Mouse (Mus musculus) ES-E14 (cell line): ENCODE measurements around the gene Plrg1. TPM values are rescaled to one million over a fixed set of nuclear protein-coding genes. Genes with fewer than 3 reads are reported as not detected.

Experiments
- DNase-seq: peaks from one replicate; pipeline ENCODE4 v3.0.0-alpha.2; 2013; ENCODE audit warnings: low read depth, low spot score
- H3K27ac ChIP-seq: 2 replicates; pipeline ENCODE4 v1.5.1; 2012; ENCODE audit warnings: low read depth, mild to moderate bottlenecking, low read length, moderate library complexity, mixed read lengths; ENCODE audit not compliant: poor library complexity, insufficient read depth, severe bottlenecking
- H3K36me3 ChIP-seq: 2 replicates; pipeline ENCODE4 v1.6.1; 2012; ENCODE audit warnings: mild to moderate bottlenecking, low read length, moderate library complexity, mixed read lengths; ENCODE audit not compliant: control insufficient read depth, poor library complexity, insufficient read depth, severe bottlenecking
- H3K4me1 ChIP-seq, 2 experiments: fragments of 150-350 bp in 1 of 2; sonication (generic) in 1 of 2; 2 replicates each; pipeline ENCODE4 v1.6.1; 2012; ENCODE audit warnings: low read length in 2 of 2, mild to moderate bottlenecking in 1 of 2, mixed read lengths in 1 of 2; ENCODE audit not compliant: control insufficient read depth in 2 of 2, insufficient read depth in 2 of 2, poor library complexity in 1 of 2
- H3K4me3 ChIP-seq, 2 experiments: fragments of 150-350 bp in 1 of 2; sonication (generic) in 1 of 2; 2 replicates each; pipeline ENCODE4 v1.5.1; 2012; ENCODE audit warnings: low read length in 2 of 2, low read depth in 1 of 2, mild to moderate bottlenecking in 1 of 2, mixed read lengths in 1 of 2; ENCODE audit not compliant: insufficient read depth in 1 of 2, poor library complexity in 1 of 2, severe bottlenecking in 1 of 2
- H3K9ac ChIP-seq: 2 replicates; pipeline ENCODE4 v1.6.1; 2012; ENCODE audit warnings: low read depth, mild to moderate bottlenecking, low read length, mixed read lengths; ENCODE audit not compliant: poor library complexity, insufficient read depth, severe bottlenecking
- H3K9me3 ChIP-seq: fragments of 150-350 bp; sonication (generic); 2 replicates; pipeline ENCODE4 v1.6.1; 2012; ENCODE audit warnings: low read depth, mild to moderate bottlenecking, low read length; ENCODE audit not compliant: control insufficient read depth, insufficient read depth
- CHD2 ChIP-seq: IDR thresholded peaks from 2 replicates; pipeline ENCODE4 v1.6.1; 2014; ENCODE audit warnings: mild to moderate bottlenecking, low read depth, low read length, inconsistent platforms
- HCFC1 ChIP-seq: IDR thresholded peaks from 2 replicates; pipeline ENCODE4 v1.6.1; 2012; ENCODE audit warnings: low read length, inconsistent platforms, borderline replicate concordance; ENCODE audit not compliant: insufficient read depth
- MAFK ChIP-seq: IDR thresholded peaks from 2 replicates; pipeline ENCODE4 v1.6.1; 2014; ENCODE audit warnings: mild to moderate bottlenecking, low read depth, low read length, inconsistent platforms; ENCODE audit not compliant: insufficient read depth
- ZC3H11A ChIP-seq: IDR thresholded peaks from 2 replicates; pipeline ENCODE4 v1.6.1; 2012; ENCODE audit warnings: low read depth, mild to moderate bottlenecking, inconsistent platforms, low read length, borderline replicate concordance
- ZNF384 ChIP-seq: IDR thresholded peaks from 2 replicates; pipeline ENCODE4 v1.6.1; 2012; ENCODE audit warnings: low read depth, low read length, inconsistent platforms
- in situ Hi-C, 2 experiments: fragments of 600-800 bp; cut with MboI; formaldehyde crosslinking; loops; one replicate each; pipeline ENCODE4 v1.15.1; 2025; ENCODE audit warnings: low sequenced_read_pairs in 2 of 2, inconsistent platforms in 1 of 2; ENCODE audit not compliant: unreplicated experiment in 2 of 2
- total RNA-seq: library from RNA; depleted of rRNA; stranded (reverse); fragments of 300-350 nt; gene quantifications from 2 replicates; pipeline ENCODE4 v1.2.3, GENCODE M21; 2012; rRNA removed

Plrg1 gene
- total RNA-seq, 1 experiment = 81.7 TPM

DNA sequence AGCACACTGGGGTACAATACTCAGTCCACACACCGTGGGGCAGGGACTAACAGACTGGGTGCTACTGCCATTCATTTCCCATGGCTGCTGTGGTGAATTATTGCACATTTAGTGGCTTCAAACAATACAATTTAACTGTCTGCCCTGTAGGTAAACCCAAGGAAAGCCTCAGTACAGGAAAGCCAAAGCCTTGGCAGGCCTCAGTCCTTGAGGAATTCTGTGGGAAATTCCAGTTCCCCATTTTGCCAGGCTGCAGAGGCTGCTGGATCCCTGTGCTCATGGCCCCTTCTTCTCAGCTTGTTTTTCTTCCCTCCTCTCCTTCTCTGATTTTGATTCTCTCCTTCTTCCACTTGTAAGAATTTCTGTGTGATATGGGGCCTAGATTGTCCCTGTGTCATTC lies 59.6 kb downstream of the Plrg1 start:
- in situ Hi-C loops = no loop called here
- H3K36me3 ChIP-seq = no peaks in the 10 kb centered on the region

DNA sequence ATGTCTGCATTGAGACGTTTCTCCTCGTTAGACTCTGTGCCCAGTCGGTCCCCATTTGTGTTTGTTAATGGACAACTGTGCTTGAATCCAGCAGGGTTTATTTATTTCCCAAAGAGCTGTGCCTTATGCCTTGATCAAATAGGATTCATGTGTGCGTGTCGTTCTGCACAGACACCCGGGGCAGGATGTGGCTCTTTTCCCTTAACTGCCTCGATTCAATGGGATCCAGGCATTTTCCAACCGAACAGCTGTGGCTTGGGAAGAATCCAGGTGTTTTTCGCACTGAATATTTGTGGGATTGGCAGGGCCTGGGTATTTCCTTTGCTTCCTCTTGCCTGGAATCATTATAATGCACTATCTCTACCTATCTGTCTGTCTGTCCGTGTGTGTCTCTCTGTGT lies 62.3 kb downstream of the Plrg1 start:
- Histone ChIP-seq H3K9ac (no peak overlapping the region), H3K27ac (no peak overlapping the region), H3K4me3 (no peak overlapping the region), H3K4me1 (no peaks in the 10 kb centered on the region), H3K9me3 (no peaks in the 10 kb centered on the region), H3K36me3 (no peaks in the 10 kb centered on the region)
- in situ Hi-C loops = no loop called here
- TF ChIP-seq MAFK (no peak), ZC3H11A (no peak), HCFC1 (no peak), CHD2 (no peak), ZNF384 (no peak)
- no peak for DNase-seq

More for the DNA sequence above, 59.6 kb downstream of the Plrg1 start:
- H3K9me3 ChIP-seq = no peaks in the 10 kb centered on the region
- H3K9ac ChIP-seq = no peak overlapping the region
- TF ChIP-seq ZC3H11A = no peak
- no peak for TF ChIP-seq CHD2
- no peak for TF ChIP-seq HCFC1
- no peak for TF ChIP-seq ZNF384
- no peak for TF ChIP-seq MAFK
- DNase-seq = no peak
- H3K4me1 ChIP-seq = no peaks in the 10 kb centered on the region; a peak in 1 of 4 replicates
- H3K4me3 ChIP-seq = no peak overlapping the region
- no peak overlapping the region for H3K27ac ChIP-seq

Other genes starting within 250 kb of the Plrg1 start
- 1.0 and 2.9 TPM in 2 replicates for gene Rbm46, start 179.0 kb upstream of the Plrg1 start, total RNA-seq
- 0.05 and 0.09 TPM in 2 replicates for gene Lrat, start 151.5 kb upstream of the Plrg1 start, total RNA-seq
- 0.45 and 0.48 TPM in 2 replicates for gene Fgg, start 47.8 kb upstream of the Plrg1 start, total RNA-seq
- 0.11 TPM in 1 of 2 replicates, not detected in the other for gene Fga, start 29.4 kb upstream of the Plrg1 start, total RNA-seq
- gene Fgb, start 5.7 kb upstream of the Plrg1 start, total RNA-seq = not detected in 2 replicates
- gene Dchs2, start 72.4 kb downstream of the Plrg1 start, total RNA-seq = 0.22 and 0.32 TPM in 2 replicates